Mouse (Mus musculus): Measurements from ENCODE around the gene Arid2. TPM values are rescaled to one million over a fixed set of nuclear protein-coding genes. Genes with fewer than 3 reads are reported as not detected.

Gene Arid2
- polyA plus RNA-seq, 1 experiment from 2014 or later: 28.7 TPM

DNA sequence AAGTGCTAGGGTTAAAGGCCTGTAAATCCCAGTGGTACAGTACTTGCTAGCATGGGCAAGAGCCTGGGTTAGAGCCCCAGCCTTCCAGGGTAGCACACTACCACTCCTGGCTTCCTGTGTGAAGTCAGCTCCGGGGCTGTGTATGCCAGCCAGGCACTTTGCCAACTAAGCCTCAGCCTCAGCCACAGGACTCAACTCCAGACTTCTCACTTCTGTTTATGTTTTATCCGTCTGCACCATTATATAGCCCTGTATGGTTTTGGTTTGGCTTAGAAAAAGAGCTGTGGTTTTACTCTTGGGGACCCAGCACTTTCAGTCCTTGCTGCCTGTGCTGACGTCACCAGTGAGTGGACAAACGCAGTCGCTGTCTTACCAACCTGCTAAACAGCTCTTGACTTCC lies 89.9 kb downstream of the Arid2 start:
- Histone ChIP-seq H3K9me3 (ENCODE audit: control insufficient read depth, low read length) (no peaks in the 10 kb centered on the region), H3K4me2 (ENCODE audit: low read length) (no peak overlapping the region), H3K4me3 (replicated peaks; ENCODE audit: low read length) (no peak overlapping the region), H3K27me3 (replicated peaks; ENCODE audit: control insufficient read depth, insufficient read depth, low read length) (no peaks in the 10 kb centered on the region), H3K9ac (replicated peaks; ENCODE audit: low read depth, low read length) (no peak overlapping the region), H3K36me3 (ENCODE audit: control insufficient read depth, insufficient read depth) (peaks cover 11% of the 10 kb centered on the region), H3K4me1 (replicated peaks; ENCODE audit: control insufficient read depth, insufficient read depth, low read length) (peaks cover 6% of the 10 kb centered on the region; the same call in 1 of the 2 replicates), H3K27ac (ENCODE audit: low read length) (no peak overlapping the region)
- ATAC-seq: peak; percentile 47; the same call in 1 of the 2 replicates
- 69% methylated on average over 5 of the region's 5 CpGs for WGBS

DNA sequence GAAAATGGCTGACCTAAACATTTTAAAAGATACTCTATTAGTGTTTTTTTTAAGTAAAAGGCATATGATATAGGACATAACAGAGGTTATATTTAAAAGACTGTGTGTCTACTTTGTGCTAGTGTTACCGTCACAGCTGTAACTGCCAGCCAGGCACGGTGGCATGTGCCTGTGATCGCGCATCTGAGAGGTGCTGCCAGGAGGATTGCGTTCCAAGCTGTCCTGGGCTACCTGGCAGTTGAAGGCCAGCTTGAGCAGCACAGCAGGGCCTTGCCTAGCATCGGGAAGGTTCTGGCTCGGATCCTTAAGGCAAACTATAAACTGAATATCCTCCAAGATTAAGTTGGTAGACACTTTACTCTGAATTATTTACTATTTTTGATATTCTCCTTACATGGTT lies 90.4 kb downstream of the Arid2 start:
- H3K9ac ChIP-seq (replicated peaks; ENCODE audit: low read depth, low read length): no peak overlapping the region
- no peak overlapping the region for H3K4me2 ChIP-seq (ENCODE audit: low read length)
- peaks cover 9% of the 10 kb centered on the region for H3K36me3 ChIP-seq (ENCODE audit: control insufficient read depth, insufficient read depth)
- H3K9me3 ChIP-seq (ENCODE audit: control insufficient read depth, low read length): no peaks in the 10 kb centered on the region
- peaks cover 6% of the 10 kb centered on the region; the same call in 1 of the 2 replicates for H3K4me1 ChIP-seq (replicated peaks; ENCODE audit: control insufficient read depth, insufficient read depth, low read length)
- no peak overlapping the region for H3K4me3 ChIP-seq (replicated peaks; ENCODE audit: low read length)
- no peak for ATAC-seq
- H3K27me3 ChIP-seq (replicated peaks; ENCODE audit: control insufficient read depth, insufficient read depth, low read length): no peaks in the 10 kb centered on the region
- H3K27ac ChIP-seq (ENCODE audit: low read length): no peak overlapping the region
- WGBS: 65% methylated on average over 7 of the region's 7 CpGs

- no peak for ATAC-seq
- H3K36me3 ChIP-seq (ENCODE audit: control insufficient read depth, insufficient read depth): peaks cover 8% of the 10 kb centered on the region
- H3K9me3 ChIP-seq (ENCODE audit: control insufficient read depth, low read length): no peaks in the 10 kb centered on the region
- no peaks in the 10 kb centered on the region for H3K27me3 ChIP-seq (replicated peaks; ENCODE audit: control insufficient read depth, insufficient read depth, low read length)
- WGBS: 91% methylated on average over 11 of the region's 11 CpGs
- H3K27ac ChIP-seq (ENCODE audit: low read length): no peak overlapping the region
- H3K4me2 ChIP-seq (ENCODE audit: low read length): no peak overlapping the region
- H3K4me1 ChIP-seq (replicated peaks; ENCODE audit: control insufficient read depth, insufficient read depth, low read length): peaks cover 5% of the 10 kb centered on the region; the same call in 1 of the 2 replicates
- no peak overlapping the region for H3K9ac ChIP-seq (replicated peaks; ENCODE audit: low read depth, low read length)
- no peak overlapping the region for H3K4me3 ChIP-seq (replicated peaks; ENCODE audit: low read length)
These were observed 94.9 kb downstream of the Arid2 start for GRCm38 (mm10) chr15:96382223-96382622.

- no peak overlapping the region for H3K4me3 ChIP-seq (replicated peaks; ENCODE audit: low read length)
- peaks cover 11% of the 10 kb centered on the region for H3K36me3 ChIP-seq (ENCODE audit: control insufficient read depth, insufficient read depth)
- no peaks in the 10 kb centered on the region for H3K9me3 ChIP-seq (ENCODE audit: control insufficient read depth, low read length)
- H3K4me2 ChIP-seq (ENCODE audit: low read length): no peak overlapping the region
- H3K27me3 ChIP-seq (replicated peaks; ENCODE audit: control insufficient read depth, insufficient read depth, low read length): no peaks in the 10 kb centered on the region
- WGBS: 76% methylated on average over 1 of the region's 1 CpGs
- no peaks in the 10 kb centered on the region for H3K4me1 ChIP-seq (replicated peaks; ENCODE audit: control insufficient read depth, insufficient read depth, low read length)
- H3K9ac ChIP-seq (replicated peaks; ENCODE audit: low read depth, low read length): no peak overlapping the region
- ATAC-seq: no peak
- H3K27ac ChIP-seq (ENCODE audit: low read length): no peak overlapping the region
These were observed 101.2 kb downstream of the Arid2 start for GRCm38 (mm10) chr15:96388565-96388964.

GRCm38 (mm10) chr15:96392878-96393277 lies 105.6 kb downstream of the Arid2 start:
- no peak overlapping the region for H3K27ac ChIP-seq (ENCODE audit: low read length)
- WGBS: 89% methylated on average over 3 of the region's 3 CpGs
- H3K27me3 ChIP-seq (replicated peaks; ENCODE audit: control insufficient read depth, insufficient read depth, low read length): no peaks in the 10 kb centered on the region
- ATAC-seq: no peak
- no peak overlapping the region for H3K4me2 ChIP-seq (ENCODE audit: low read length)
- H3K9ac ChIP-seq (replicated peaks; ENCODE audit: low read depth, low read length): no peak overlapping the region
- H3K9me3 ChIP-seq (ENCODE audit: control insufficient read depth, low read length): no peaks in the 10 kb centered on the region
- no peak overlapping the region for H3K4me3 ChIP-seq (replicated peaks; ENCODE audit: low read length)
- peaks cover 16% of the 10 kb centered on the region; the same call in 1 of the 2 replicates for H3K36me3 ChIP-seq (ENCODE audit: control insufficient read depth, insufficient read depth)
- H3K4me1 ChIP-seq (replicated peaks; ENCODE audit: control insufficient read depth, insufficient read depth, low read length): no peaks in the 10 kb centered on the region

DNA sequence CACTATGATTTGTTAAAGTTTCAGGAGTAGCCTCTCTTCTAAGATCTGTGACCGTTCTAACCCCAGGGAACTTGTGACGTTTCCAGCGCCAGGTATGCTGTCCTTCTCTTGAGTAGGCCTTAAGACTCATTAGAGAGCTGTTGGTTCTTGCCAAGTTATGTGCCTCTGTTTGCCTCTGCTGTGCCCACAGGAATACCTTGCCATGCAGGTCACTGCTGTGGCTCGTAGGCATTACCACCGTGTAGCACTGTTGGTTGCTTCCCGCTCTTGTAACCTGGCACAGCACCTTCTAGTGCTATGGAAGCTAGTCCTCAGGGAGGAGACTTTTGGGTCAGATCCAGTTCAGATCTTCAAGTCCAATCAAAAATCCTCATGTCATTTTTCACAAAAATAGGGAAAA lies 107.8 kb downstream of the Arid2 start:
- no peak overlapping the region for H3K4me2 ChIP-seq (ENCODE audit: low read length)
- H3K9me3 ChIP-seq (ENCODE audit: control insufficient read depth, low read length): no peaks in the 10 kb centered on the region
- WGBS: 96% methylated on average over 6 of the region's 6 CpGs
- no peak overlapping the region for H3K4me3 ChIP-seq (replicated peaks; ENCODE audit: low read length)
- H3K27ac ChIP-seq (ENCODE audit: low read length): no peak overlapping the region
- peaks cover 14% of the 10 kb centered on the region; the same call in 1 of the 2 replicates for H3K36me3 ChIP-seq (ENCODE audit: control insufficient read depth, insufficient read depth)
- ATAC-seq: no peak
- no peaks in the 10 kb centered on the region for H3K4me1 ChIP-seq (replicated peaks; ENCODE audit: control insufficient read depth, insufficient read depth, low read length)
- H3K9ac ChIP-seq (replicated peaks; ENCODE audit: low read depth, low read length): no peak overlapping the region
- H3K27me3 ChIP-seq (replicated peaks; ENCODE audit: control insufficient read depth, insufficient read depth, low read length): no peaks in the 10 kb centered on the region

DNA sequence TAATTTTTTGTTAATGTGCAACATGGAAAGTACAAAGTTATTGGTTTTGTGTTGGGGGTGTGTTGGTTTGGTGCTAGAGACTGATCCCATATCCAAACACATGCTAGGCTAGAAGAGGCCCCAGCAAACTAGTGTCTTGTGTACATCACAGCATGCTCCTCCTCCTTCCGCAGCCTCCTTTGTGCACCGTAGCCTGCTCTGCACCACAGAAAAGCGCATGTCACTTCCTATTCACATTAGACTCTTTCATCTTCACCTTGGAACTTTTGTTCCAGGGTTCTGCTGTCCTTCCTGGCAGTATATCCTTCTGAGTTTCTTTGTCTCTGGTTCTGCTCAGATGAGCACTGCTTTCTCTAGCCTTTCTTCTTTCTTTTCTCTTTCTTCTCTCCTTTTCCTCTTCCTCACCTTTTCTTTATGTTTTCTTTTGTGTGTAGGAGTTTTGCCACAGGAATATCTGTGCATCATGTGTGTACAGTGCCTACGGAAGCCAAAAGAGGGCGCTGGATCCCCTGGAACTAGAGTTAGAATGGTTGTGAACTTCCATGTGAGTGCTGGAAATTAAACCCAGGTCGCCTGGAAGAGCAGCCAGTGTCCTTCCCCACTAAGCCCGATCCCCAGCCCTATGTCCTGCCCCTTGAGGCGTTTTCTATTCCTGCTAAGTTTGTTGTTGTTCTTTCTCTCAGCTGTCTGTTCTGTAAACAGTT lies 109.5 kb downstream of the Arid2 start:
- H3K27ac ChIP-seq (ENCODE audit: low read length): no peak overlapping the region
- WGBS: 84% methylated on average over 8 of the region's 8 CpGs
- ATAC-seq: no peak
- no peak overlapping the region for H3K9ac ChIP-seq (replicated peaks; ENCODE audit: low read depth, low read length)
- no peaks in the 10 kb centered on the region for H3K9me3 ChIP-seq (ENCODE audit: control insufficient read depth, low read length)
- no peak overlapping the region for H3K4me3 ChIP-seq (replicated peaks; ENCODE audit: low read length)
- H3K4me1 ChIP-seq (replicated peaks; ENCODE audit: control insufficient read depth, insufficient read depth, low read length): no peaks in the 10 kb centered on the region
- H3K27me3 ChIP-seq (replicated peaks; ENCODE audit: control insufficient read depth, insufficient read depth, low read length): no peaks in the 10 kb centered on the region
- H3K36me3 ChIP-seq (ENCODE audit: control insufficient read depth, insufficient read depth): peaks cover 11% of the 10 kb centered on the region; the same call in 1 of the 2 replicates
- H3K4me2 ChIP-seq (ENCODE audit: low read length): no peak overlapping the region

DNA sequence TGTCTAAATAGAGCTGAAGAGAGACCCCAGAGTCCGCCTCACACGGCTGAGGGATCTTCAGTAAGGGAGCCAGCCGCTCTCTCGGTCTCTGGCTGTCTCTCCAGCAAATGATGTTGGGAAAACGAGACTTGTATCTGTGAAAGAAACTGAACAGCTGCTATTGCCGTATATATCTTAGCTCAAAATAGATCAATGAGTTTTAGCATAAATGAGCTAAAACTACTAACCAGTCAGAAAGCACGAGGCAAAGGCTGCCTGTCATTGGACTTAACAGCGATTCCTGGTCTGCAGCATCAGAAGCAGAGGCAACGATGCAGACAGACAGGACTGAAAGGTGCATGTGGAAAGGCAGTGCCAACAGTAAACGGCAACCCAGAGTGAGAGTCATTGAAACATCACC lies 111.0 kb downstream of the Arid2 start:
- H3K27me3 ChIP-seq (replicated peaks; ENCODE audit: control insufficient read depth, insufficient read depth, low read length): no peaks in the 10 kb centered on the region
- H3K36me3 ChIP-seq (ENCODE audit: control insufficient read depth, insufficient read depth): peaks cover 16% of the 10 kb centered on the region
- no peaks in the 10 kb centered on the region for H3K4me1 ChIP-seq (replicated peaks; ENCODE audit: control insufficient read depth, insufficient read depth, low read length)
- ATAC-seq: no peak
- 80% methylated on average over 10 of the region's 10 CpGs for WGBS
- H3K9me3 ChIP-seq (ENCODE audit: control insufficient read depth, low read length): no peaks in the 10 kb centered on the region
- no peak overlapping the region for H3K4me3 ChIP-seq (replicated peaks; ENCODE audit: low read length)
- H3K9ac ChIP-seq (replicated peaks; ENCODE audit: low read depth, low read length): no peak overlapping the region
- no peak overlapping the region for H3K27ac ChIP-seq (ENCODE audit: low read length)
- H3K4me2 ChIP-seq (ENCODE audit: low read length): no peak overlapping the region

GRCm38 (mm10) chr15:96405548-96405947 lies 118.2 kb downstream of the Arid2 start:
- H3K27ac ChIP-seq (ENCODE audit: low read length): no peak overlapping the region
- no peak overlapping the region for H3K4me2 ChIP-seq (ENCODE audit: low read length)
- no peak overlapping the region for H3K4me3 ChIP-seq (replicated peaks; ENCODE audit: low read length)
- no peaks in the 10 kb centered on the region for H3K4me1 ChIP-seq (replicated peaks; ENCODE audit: control insufficient read depth, insufficient read depth, low read length)
- 90% methylated on average over 5 of the region's 5 CpGs for WGBS
- no peaks in the 10 kb centered on the region for H3K9me3 ChIP-seq (ENCODE audit: control insufficient read depth, low read length)
- H3K27me3 ChIP-seq (replicated peaks; ENCODE audit: control insufficient read depth, insufficient read depth, low read length): no peaks in the 10 kb centered on the region
- H3K9ac ChIP-seq (replicated peaks; ENCODE audit: low read depth, low read length): no peak overlapping the region
- H3K36me3 ChIP-seq (ENCODE audit: control insufficient read depth, insufficient read depth): peaks cover 17% of the 10 kb centered on the region
- ATAC-seq: no peak
